Mouse (Mus musculus) lung, postnatal 25 days (tissue): ENCODE measurements around the gene Uchl1.

Experiments used
- DNase-seq: peaks from one replicate; pipeline ENCODE4 v3.0.0; 2022; ENCODE audit warnings: low spot score

The Uchl1 gene

GRCm38 (mm10) chr5:66710445-66711019 is 34.6 kb downstream of the Uchl1 start:
- peak; percentile 32 for DNase-seq

- peak; percentile 67 for DNase-seq
Observed at GRCm38 (mm10) chr5:66712801-66713200, 36.9 kb downstream of the Uchl1 start.

- DNase-seq, result peak; percentile 56
Observed at GRCm38 (mm10) chr5:66715498-66715931, 39.6 kb downstream of the Uchl1 start.

GRCm38 (mm10) chr5:66717931-66718330 is 42.0 kb downstream of the Uchl1 start:
- no peak for DNase-seq

- no peak for DNase-seq
Observed at GRCm38 (mm10) chr5:66718413-66718812, 42.5 kb downstream of the Uchl1 start.

- DNase-seq, result no peak
Observed at GRCm38 (mm10) chr5:66718880-66719279, 43.0 kb downstream of the Uchl1 start.

- no peak for DNase-seq
Observed at GRCm38 (mm10) chr5:66720921-66721320, 45.0 kb downstream of the Uchl1 start.

GRCm38 (mm10) chr5:66722586-66722985 is 46.7 kb downstream of the Uchl1 start:
- peak; percentile 27 for DNase-seq

GRCm38 (mm10) chr5:66723037-66723436 is 47.1 kb downstream of the Uchl1 start:
- no peak for DNase-seq

- no peak for DNase-seq
Observed at GRCm38 (mm10) chr5:66723626-66724025, 47.7 kb downstream of the Uchl1 start.

- no peak for DNase-seq
Observed at GRCm38 (mm10) chr5:66729306-66729705, 53.4 kb downstream of the Uchl1 start.

- DNase-seq, result no peak
Observed at GRCm38 (mm10) chr5:66730621-66731301, 54.9 kb downstream of the Uchl1 start.

- DNase-seq, result no peak
Observed at GRCm38 (mm10) chr5:66731302-66731697, 55.4 kb downstream of the Uchl1 start.

GRCm38 (mm10) chr5:66733556-66733955 is 57.7 kb downstream of the Uchl1 start:
- no peak for DNase-seq
